Mouse (Mus musculus) layer of hippocampus, postnatal 36 days (tissue): ENCODE results near the gene Syt8. TPM values are rescaled to one million over a fixed set of nuclear protein-coding genes. Genes with fewer than 3 reads are reported as not detected.

Experiments
- DNase-seq, 2 experiments: peaks; one replicate each; pipeline ENCODE4 v3.0.0; 2022
- total RNA-seq, 2 experiments: library from RNA; stranded (reverse); gene quantifications; 2 replicates each; pipeline ENCODE4 v1.2.3; 2021

Gene Syt8
- total RNA-seq, 2 experiments from 2014 or later: not detected

GRCm38 (mm10) chr7:142449038-142449617, 14.5 kb downstream of the Syt8 start:
- DNase-seq: no peak

- no peak for DNase-seq
Observed at GRCm38 (mm10) chr7:142454706-142455105, 20.1 kb downstream of the Syt8 start.

- no peak for DNase-seq
Observed at GRCm38 (mm10) chr7:142455251-142455650, 20.6 kb downstream of the Syt8 start.

- DNase-seq: no peak
Observed at GRCm38 (mm10) chr7:142456806-142457205, 22.2 kb downstream of the Syt8 start.

- peak in 1 of 2 experiments; percentile 31 for DNase-seq
Observed at GRCm38 (mm10) chr7:142457227-142457811, 22.7 kb downstream of the Syt8 start.

- DNase-seq: no peak
Observed at GRCm38 (mm10) chr7:142458026-142458425, 23.4 kb downstream of the Syt8 start.

GRCm38 (mm10) chr7:142458676-142459298, 24.1 kb downstream of the Syt8 start:
- no peak for DNase-seq

GRCm38 (mm10) chr7:142459299-142459691, 24.6 kb downstream of the Syt8 start:
- no peak for DNase-seq

GRCm38 (mm10) chr7:142460636-142461077, 26.0 kb downstream of the Syt8 start, which contains the start of gene Lsp1:
Gene Lsp1, plus strand, starts transcription at chr7:142460809.
- DNase-seq: no peak

- no peak for DNase-seq
Observed at GRCm38 (mm10) chr7:142461446-142461845, 26.8 kb downstream of the Syt8 start.

- no peak for DNase-seq
Observed at GRCm38 (mm10) chr7:142462190-142462589, 27.5 kb downstream of the Syt8 start.

- DNase-seq: no peak
Observed at GRCm38 (mm10) chr7:142462594-142463078, 28.0 kb downstream of the Syt8 start.

- DNase-seq: no peak
Observed at GRCm38 (mm10) chr7:142470171-142470691, 35.6 kb downstream of the Syt8 start.

- DNase-seq: no peak
Observed at GRCm38 (mm10) chr7:142470808-142471413, 36.3 kb downstream of the Syt8 start.

- DNase-seq: no peak
Observed at GRCm38 (mm10) chr7:142471414-142471861, 36.8 kb downstream of the Syt8 start.

GRCm38 (mm10) chr7:142471884-142472570, 37.4 kb downstream of the Syt8 start:
- no peak for DNase-seq

GRCm38 (mm10) chr7:142472936-142473335, 38.3 kb downstream of the Syt8 start:
- no peak for DNase-seq

GRCm38 (mm10) chr7:142473476-142473875, 38.8 kb downstream of the Syt8 start:
- no peak for DNase-seq

- no peak for DNase-seq
Observed at GRCm38 (mm10) chr7:142474799-142475198, 40.1 kb downstream of the Syt8 start.

GRCm38 (mm10) chr7:142475641-142476040, 41.0 kb downstream of the Syt8 start:
- no peak for DNase-seq

GRCm38 (mm10) chr7:142476271-142476670, 41.6 kb downstream of the Syt8 start:
- no peak for DNase-seq

GRCm38 (mm10) chr7:142476795-142477452, 42.3 kb downstream of the Syt8 start:
- DNase-seq: no peak
